8 mouse cellular contexts compared by ENCODE assay signal in genomic region chr11:106194155-106194541, GRCm38 (mm10). TPM values are rescaled to one million over a fixed set of nuclear protein-coding genes. Genes with fewer than 3 reads are reported as not detected.
DNase-seq lines count a peak whose midpoint lies in the region; ATAC-seq and TF ChIP-seq lines count a peak whose summit lies in the region.

No protein-coding gene starts in this region.

- H3K9ac ChIP-seq in liver, adult 2 months (ENCODE audit: low read depth, low read length) = peak overlapping the region; percentile 61
- peak overlapping the region; percentile 82 for H3K9ac ChIP-seq in embryonic facial prominence, embryonic 14.5 days (ENCODE audit: low read depth, low read length)
- H3K9ac ChIP-seq in intestine, postnatal 0 days (ENCODE audit: low read depth, low read length) = peak overlapping the region; percentile 28; the same call in 1 of the 2 replicates
- peak overlapping the region; percentile 68; the same call in 1 of the 2 replicates for H3K9ac ChIP-seq in neural tube, embryonic 14.5 days (replicated peaks; ENCODE audit: low read depth, low read length)

- H3K4me2 ChIP-seq in embryonic facial prominence, embryonic 14.5 days (ENCODE audit: low read depth, low read length) = peak overlapping the region; percentile 74
- H3K4me2 ChIP-seq in intestine, postnatal 0 days (replicated peaks; ENCODE audit: low read depth) = peak overlapping the region; percentile 89
- peak overlapping the region; percentile 86 for H3K4me2 ChIP-seq in neural tube, embryonic 14.5 days (ENCODE audit: low read depth, low read length)

- no peaks in the 10 kb centered on the region for H3K9me3 ChIP-seq in embryonic facial prominence, embryonic 14.5 days (ENCODE audit: control insufficient read depth, low read length)
- no peaks in the 10 kb centered on the region for H3K9me3 ChIP-seq in intestine, postnatal 0 days (ENCODE audit: control insufficient read depth)
- H3K9me3 ChIP-seq in neural tube, embryonic 14.5 days (ENCODE audit: control insufficient read depth, low read length) = no peaks in the 10 kb centered on the region

- 33% methylated on average over 3 of the region's 3 CpGs for WGBS in liver, adult 2 months
- 28% methylated on average over 3 of the region's 3 CpGs for WGBS in embryonic facial prominence, embryonic 14.5 days
- WGBS in intestine, postnatal 0 days = 29% methylated on average over 3 of the region's 3 CpGs
- WGBS in neural tube, embryonic 14.5 days = 40% methylated on average over 3 of the region's 3 CpGs

- peak overlapping the region; percentile 66 for H3K27ac ChIP-seq in liver, adult 2 months (replicated peaks; ENCODE audit: insufficient read depth, low read depth, low read length)
- peak overlapping the region; percentile 82 for H3K27ac ChIP-seq in embryonic facial prominence, embryonic 14.5 days (replicated peaks; ENCODE audit: low read depth, low read length)
- 0 out of 2 replicates have a peak overlapping the region, but pooled peaks have one; percentile 15 for H3K27ac ChIP-seq in intestine, postnatal 0 days (ENCODE audit: low read depth, low read length)
- H3K27ac ChIP-seq in neural tube, embryonic 14.5 days (ENCODE audit: low read depth, low read length) = peak overlapping the region; percentile 76

- no peaks in the 10 kb centered on the region for H3K27me3 ChIP-seq in liver, adult 2 months (ENCODE audit: control insufficient read depth, insufficient read depth, low read length)
- H3K27me3 ChIP-seq in embryonic facial prominence, embryonic 14.5 days (replicated peaks; ENCODE audit: control insufficient read depth, insufficient read depth, low read length) = no peaks in the 10 kb centered on the region
- no peaks in the 10 kb centered on the region for H3K27me3 ChIP-seq in intestine, postnatal 0 days (replicated peaks; ENCODE audit: control insufficient read depth, insufficient read depth, low read length)
- no peaks in the 10 kb centered on the region for H3K27me3 ChIP-seq in neural tube, embryonic 14.5 days (ENCODE audit: control insufficient read depth, insufficient read depth, low read length)

- H3K4me3 ChIP-seq in liver, adult 2 months (ENCODE audit: insufficient read depth, low read depth, low read length) = peak overlapping the region; percentile 49
- H3K4me3 ChIP-seq in embryonic facial prominence, embryonic 14.5 days (ENCODE audit: low read depth, low read length) = peak overlapping the region; percentile 78
- H3K4me3 ChIP-seq in intestine, postnatal 0 days (ENCODE audit: low read depth, low read length) = peak overlapping the region; percentile 75
- peak overlapping the region; percentile 72 for H3K4me3 ChIP-seq in neural tube, embryonic 14.5 days (ENCODE audit: low read depth, low read length)

- no peak for TF ChIP-seq CTCF in liver, adult 2 months (IDR thresholded peaks at IDR 0.05; ENCODE audit: low read depth, low read length)
- TF ChIP-seq CTCF in intestine, postnatal 0 days (IDR thresholded peaks at IDR 0.05; ENCODE audit: low read depth) = no peak

- ATAC-seq in embryonic facial prominence, embryonic 14.5 days (ENCODE audit: low read depth) = no peak
- no peak for ATAC-seq in intestine, postnatal 0 days
- ATAC-seq in neural tube, embryonic 14.5 days (ENCODE audit: low read depth) = no peak

- no peak for DNase-seq in liver, adult 2 months (ENCODE audit: extremely low read depth, low read depth, low spot score)
- no peak for DNase-seq in liver
- DNase-seq in embryonic facial prominence, embryonic 14.5 days (ENCODE audit: low spot score) = no peak
- no peak for DNase-seq in cerebellum, adult 9-11 months
- DNase-seq in urinary bladder, postnatal 10 days (ENCODE audit: low spot score) = no peak
- DNase-seq in adrenal gland, adult 18-20 months (ENCODE audit: low spot score in 2 of 2) = no peak

- H3K36me3 ChIP-seq in liver, adult 2 months (ENCODE audit: control insufficient read depth, insufficient read depth, low read length) = peaks cover 15% of the 10 kb centered on the region
- peaks cover 28% of the 10 kb centered on the region for H3K36me3 ChIP-seq in embryonic facial prominence, embryonic 14.5 days (ENCODE audit: control insufficient read depth, insufficient read depth, low read length)
- H3K36me3 ChIP-seq in intestine, postnatal 0 days (ENCODE audit: control insufficient read depth, insufficient read depth) = peaks cover 6% of the 10 kb centered on the region; the same call in 1 of the 2 replicates
- H3K36me3 ChIP-seq in neural tube, embryonic 14.5 days (ENCODE audit: control insufficient read depth, insufficient read depth, low read length) = peaks cover 10% of the 10 kb centered on the region; the same call in 1 of the 2 replicates

- TF ChIP-seq POLR2A in liver, adult 2 months (IDR thresholded peaks at IDR 0.05; ENCODE audit: extremely low read depth, insufficient read depth, low read length) = no peak

- peaks cover 8% of the 10 kb centered on the region; the same call in 1 of the 2 replicates for H3K4me1 ChIP-seq in liver, adult 2 months (ENCODE audit: control insufficient read depth, insufficient read depth, low read length)
- peaks cover 5% of the 10 kb centered on the region for H3K4me1 ChIP-seq in embryonic facial prominence, embryonic 14.5 days (ENCODE audit: control insufficient read depth, insufficient read depth, low read length)
- H3K4me1 ChIP-seq in intestine, postnatal 0 days (replicated peaks; ENCODE audit: control insufficient read depth, insufficient read depth, low read length) = peaks cover 4% of the 10 kb centered on the region; the same call in 1 of the 2 replicates
- peaks cover 2% of the 10 kb centered on the region; the same call in 1 of the 2 replicates for H3K4me1 ChIP-seq in neural tube, embryonic 14.5 days (ENCODE audit: control insufficient read depth, insufficient read depth, low read length)

- no peaks in the 10 kb centered on the region for H3K79me2 ChIP-seq in liver, adult 2 months (ENCODE audit: control insufficient read depth, insufficient read depth, low read length)

RNA-seq across cellular contexts. Expression of gene Strada, which starts 7.8 kb away (rescaled TPM):
- 1.8 and 2.8 TPM in 2 replicates for total RNA-seq in liver, adult 2 months (2014; rRNA removed)
- 3.1 and 3.9 TPM in 2 replicates for polyA plus RNA-seq in liver, adult 2 months (2012; rRNA removed)
- polyA plus RNA-seq in embryonic facial prominence, embryonic 14.5 days (2014; fragmentation: Nextera tagmentation; extraction: Ambion mirVana) = 24.0 and 26.2 TPM in 2 replicates
- polyA plus RNA-seq in intestine, postnatal 0 days (2015; fragmentation: Nextera tagmentation; extraction: Ambion mirVana) = 5.7 and 6.4 TPM in 2 replicates
- polyA plus RNA-seq in neural tube, embryonic 14.5 days (2014; fragmentation: Nextera tagmentation; extraction: Ambion mirVana) = 33.0 and 34.8 TPM in 2 replicates
- total RNA-seq in adrenal gland, adult 18-20 months (2021) = 10 to 100 TPM; 11.6 to 13.1 TPM

RNA-seq across cellular contexts. Expression of gene Ccdc47, which starts 22.0 kb away (rescaled TPM):
- total RNA-seq in liver, adult 2 months (2014; rRNA removed) = 42.6 and 48.9 TPM in 2 replicates
- polyA plus RNA-seq in liver, adult 2 months (2012; rRNA removed) = 12.8 and 16.9 TPM in 2 replicates
- polyA plus RNA-seq in embryonic facial prominence, embryonic 14.5 days (2014; fragmentation: Nextera tagmentation; extraction: Ambion mirVana) = 76.0 and 77.4 TPM in 2 replicates
- polyA plus RNA-seq in intestine, postnatal 0 days (2015; fragmentation: Nextera tagmentation; extraction: Ambion mirVana) = 41.9 and 45.4 TPM in 2 replicates
- polyA plus RNA-seq in neural tube, embryonic 14.5 days (2014; fragmentation: Nextera tagmentation; extraction: Ambion mirVana) = 78.3 and 99.4 TPM in 2 replicates
- 100 to 1,000 TPM; 106 to 118 TPM for total RNA-seq in adrenal gland, adult 18-20 months (2021)

RNA-seq across cellular contexts. Expression of gene Ddx42, which starts 22.6 kb away (rescaled TPM):
- 16.0 and 19.7 TPM in 2 replicates for total RNA-seq in liver, adult 2 months (2014; rRNA removed)
- 4.8 and 5.1 TPM in 2 replicates for polyA plus RNA-seq in liver, adult 2 months (2012; rRNA removed)
- polyA plus RNA-seq in embryonic facial prominence, embryonic 14.5 days (2014; fragmentation: Nextera tagmentation; extraction: Ambion mirVana) = 62.7 and 69.1 TPM in 2 replicates
- 28.1 and 30.0 TPM in 2 replicates for polyA plus RNA-seq in intestine, postnatal 0 days (2015; fragmentation: Nextera tagmentation; extraction: Ambion mirVana)
- 73.2 and 97.4 TPM in 2 replicates for polyA plus RNA-seq in neural tube, embryonic 14.5 days (2014; fragmentation: Nextera tagmentation; extraction: Ambion mirVana)
- total RNA-seq in adrenal gland, adult 18-20 months (2021) = 10 to 100 TPM; 42.1 to 55.2 TPM

RNA-seq across cellular contexts. Expression of gene Limd2, which starts 33.5 kb away (rescaled TPM):
- 9.4 and 9.7 TPM in 2 replicates for total RNA-seq in liver, adult 2 months (2014; rRNA removed)
- 21.8 and 26.3 TPM in 2 replicates for polyA plus RNA-seq in liver, adult 2 months (2012; rRNA removed)
- 169 and 216 TPM in 2 replicates for polyA plus RNA-seq in embryonic facial prominence, embryonic 14.5 days (2014; fragmentation: Nextera tagmentation; extraction: Ambion mirVana)
- 32.6 and 34.6 TPM in 2 replicates for polyA plus RNA-seq in intestine, postnatal 0 days (2015; fragmentation: Nextera tagmentation; extraction: Ambion mirVana)
- polyA plus RNA-seq in neural tube, embryonic 14.5 days (2014; fragmentation: Nextera tagmentation; extraction: Ambion mirVana) = 120 and 140 TPM in 2 replicates
- 10 to 100 TPM in 1 of 2 experiments, 1 to 10 TPM in 1; 9.5 to 11.7 TPM for total RNA-seq in adrenal gland, adult 18-20 months (2021)

RNA-seq across cellular contexts. Expression of gene Gm10840, which starts 33.5 kb away (rescaled TPM):
- total RNA-seq in liver, adult 2 months (2014; rRNA removed) = not detected in 2 replicates
- polyA plus RNA-seq in liver, adult 2 months (2012; rRNA removed) = not detected in 2 replicates
- not detected in 2 replicates for polyA plus RNA-seq in embryonic facial prominence, embryonic 14.5 days (2014; fragmentation: Nextera tagmentation; extraction: Ambion mirVana)
- not detected in 2 replicates for polyA plus RNA-seq in intestine, postnatal 0 days (2015; fragmentation: Nextera tagmentation; extraction: Ambion mirVana)
- polyA plus RNA-seq in neural tube, embryonic 14.5 days (2014; fragmentation: Nextera tagmentation; extraction: Ambion mirVana) = 0.88 TPM in 1 of 2 replicates, not detected in the other
- total RNA-seq in adrenal gland, adult 18-20 months (2021) = not detected

Comparison
In these comparisons a context has a peak if more than half of its experiments do, and no peak if none do; other contexts are left out.
1. H3K27ac ChIP-seq: peak in every context shown above with its lines; median percentile 82 in embryonic facial prominence, embryonic 14.5 days; 76 in neural tube, embryonic 14.5 days; 66 in liver, adult 2 months; 15 in intestine, postnatal 0 days.
2. H3K9ac ChIP-seq: peak in every context shown above with its lines; median percentile 82 in embryonic facial prominence, embryonic 14.5 days; 68 in neural tube, embryonic 14.5 days; 61 in liver, adult 2 months; 28 in intestine, postnatal 0 days.